Mouse (Mus musculus) intestine, embryonic 15.5 days (tissue): Measurements from ENCODE around the gene Bcl2l2. TPM values are rescaled to one million over a fixed set of nuclear protein-coding genes. Genes with fewer than 3 reads are reported as not detected.

Source experiments
- ATAC-seq: fragments of 200-750 bp; cut with Nextera tagmentation; 2 replicates; pipeline ENCODE4 v1.8.0; 2017; ENCODE audit warnings: moderate TSS enrichment, moderate library complexity
- H3K27ac ChIP-seq: fragments of 300-500 bp; sonication (generic); 2 replicates; pipeline ENCODE4 v1.5.1; 2015; ENCODE audit warnings: mild to moderate bottlenecking, inconsistent platforms
- H3K27me3 ChIP-seq: fragments of 300-500 bp; sonication (generic); replicated peaks from 2 replicates; pipeline ENCODE4 v1.6.1; 2015; ENCODE audit warnings: inconsistent platforms
- H3K36me3 ChIP-seq: fragments of 300-500 bp; sonication (generic); 2 replicates; pipeline ENCODE4 v1.6.1; 2015; ENCODE audit warnings: inconsistent platforms
- H3K4me1 ChIP-seq: fragments of 300-500 bp; sonication (generic); replicated peaks from 2 replicates; pipeline ENCODE4 v1.6.1; 2015; ENCODE audit warnings: inconsistent platforms
- H3K4me2 ChIP-seq: fragments of 300-500 bp; sonication (generic); replicated peaks from 2 replicates; pipeline ENCODE4 v1.6.1; 2015; ENCODE audit warnings: mild to moderate bottlenecking, inconsistent platforms
- H3K4me3 ChIP-seq: fragments of 300-500 bp; sonication (generic); replicated peaks from 2 replicates; pipeline ENCODE4 v1.5.1; 2015; ENCODE audit warnings: inconsistent platforms
- H3K9ac ChIP-seq: fragments of 300-500 bp; sonication (generic); 2 replicates; pipeline ENCODE4 v1.6.1; 2015; ENCODE audit warnings: inconsistent platforms
- H3K9me3 ChIP-seq: fragments of 300-500 bp; sonication (generic); 2 replicates; pipeline ENCODE4 v1.6.1; 2016; ENCODE audit warnings: inconsistent platforms
- WGBS: fragments of 180-500 bp; shearing (Covaris S2); methylation state at CpG from one replicate; pipeline ENCODE4 v1.1.7; 2015; 5-methylcytosine and 5-hydroxymethylcytosine counted together
- polyA plus RNA-seq: library from polyadenylated mRNA; unstranded; fragments of >200 nt; fragmentation: Nextera tagmentation; extraction: Ambion mirVana; gene quantifications from 2 replicates; pipeline ENCODE4 v1.2.1, GENCODE M21; 2015

The Bcl2l2 gene
- polyA plus RNA-seq, 1 experiment from 2014 or later: 3.6 TPM

- no peak overlapping the region for H3K27ac ChIP-seq
- no peaks in the 10 kb centered on the region for H3K9me3 ChIP-seq
- H3K4me3 ChIP-seq: no peak overlapping the region
- no peaks in the 10 kb centered on the region for H3K27me3 ChIP-seq
- no peaks in the 10 kb centered on the region for H3K4me1 ChIP-seq
- 85% methylated on average over 4 of the region's 4 CpGs for WGBS
- H3K9ac ChIP-seq: no peak overlapping the region
- no peak overlapping the region for H3K4me2 ChIP-seq
- ATAC-seq: no peak
- H3K36me3 ChIP-seq: no peaks in the 10 kb centered on the region
Observed at GRCm38 (mm10) chr14:54868026-54868425, 15.2 kb upstream of the Bcl2l2 start.

GRCm38 (mm10) chr14:54870861-54871260, 12.3 kb upstream of the Bcl2l2 start, which contains the start of gene Homez:
Homez (minus strand) TSS chr14:54870961.
- H3K9ac ChIP-seq: no peak within 1 kb of the TSS
- no peaks in the 10 kb centered on the region for H3K27me3 ChIP-seq
- no peak within 1 kb of the TSS for H3K4me3 ChIP-seq
- ATAC-seq: no peak
- H3K9me3 ChIP-seq: no peaks in the 10 kb centered on the region
- no peak within 1 kb of the TSS for H3K27ac ChIP-seq
- peaks cover 9% of the 10 kb centered on the region for H3K4me1 ChIP-seq
- 91% methylated on average over 5 of the region's 5 CpGs for WGBS
- H3K36me3 ChIP-seq: no peaks in the 10 kb centered on the region
- no peak within 1 kb of the TSS for H3K4me2 ChIP-seq

- H3K27ac ChIP-seq: no peak overlapping the region
- H3K4me3 ChIP-seq: no peak overlapping the region
- 83% methylated on average over 3 of the region's 3 CpGs for WGBS
- no peak for ATAC-seq
- no peak overlapping the region for H3K4me2 ChIP-seq
- peaks cover 13% of the 10 kb centered on the region for H3K4me1 ChIP-seq
- no peak overlapping the region for H3K9ac ChIP-seq
- no peaks in the 10 kb centered on the region for H3K9me3 ChIP-seq
- H3K36me3 ChIP-seq: no peaks in the 10 kb centered on the region
- no peaks in the 10 kb centered on the region for H3K27me3 ChIP-seq
Observed at GRCm38 (mm10) chr14:54874165-54874564, 9.0 kb upstream of the Bcl2l2 start.

- peak; percentile 46 for ATAC-seq
- Histone ChIP-seq H3K27me3 (no peaks in the 10 kb centered on the region), H3K9ac (peak overlapping the region; percentile 84), H3K4me3 (peak overlapping the region; percentile 73), H3K27ac (peak overlapping the region; percentile 90), H3K4me2 (peak overlapping the region; percentile 99), H3K36me3 (no peaks in the 10 kb centered on the region), H3K9me3 (no peaks in the 10 kb centered on the region), H3K4me1 (peaks cover 13% of the 10 kb centered on the region)
- WGBS: 4% methylated on average over 36 of the region's 36 CpGs
Observed at GRCm38 (mm10) chr14:54875844-54876538, 7.2 kb upstream of the Bcl2l2 start.

- Histone ChIP-seq H3K9ac (peak overlapping the region; percentile 84), H3K27ac (peak overlapping the region; percentile 90), H3K9me3 (no peaks in the 10 kb centered on the region), H3K4me3 (peak overlapping the region; percentile 73), H3K36me3 (no peaks in the 10 kb centered on the region), H3K4me1 (peaks cover 13% of the 10 kb centered on the region), H3K27me3 (no peaks in the 10 kb centered on the region), H3K4me2 (peak overlapping the region; percentile 99)
- WGBS: under 1% methylated on average over 71 of the region's 72 CpGs
- ATAC-seq: peak; percentile 95
Observed at GRCm38 (mm10) chr14:54876539-54877047, 6.6 kb upstream of the Bcl2l2 start.

- Histone ChIP-seq H3K4me2 (peak within 1 kb of the TSS; percentile 99), H3K4me1 (peaks cover 13% of the 10 kb centered on the region), H3K9me3 (no peaks in the 10 kb centered on the region), H3K36me3 (no peaks in the 10 kb centered on the region), H3K9ac (peak within 1 kb of the TSS; percentile 84), H3K27me3 (no peaks in the 10 kb centered on the region), H3K4me3 (peak within 1 kb of the TSS; percentile 73), H3K27ac (peak within 1 kb of the TSS; percentile 90)
- under 1% methylated on average over 61 of the region's 61 CpGs for WGBS
- peak; percentile 90 for ATAC-seq
Observed at GRCm38 (mm10) chr14:54877048-54877715, 6.0 kb upstream of the Bcl2l2 start, which contains the start of gene Ppp1r3e. Ppp1r3e (minus strand) TSS chr14:54877550.

- Histone ChIP-seq H3K36me3 (0 out of 2 replicates have a peak, but pooled peaks cover 6% of the 10 kb centered on the region), H3K4me1 (peaks cover 15% of the 10 kb centered on the region), H3K9me3 (no peaks in the 10 kb centered on the region), H3K4me2 (peak overlapping the region; percentile 75), H3K27me3 (no peaks in the 10 kb centered on the region), H3K9ac (peak overlapping the region; percentile 80), H3K4me3 (peak overlapping the region; percentile 56), H3K27ac (peak overlapping the region; percentile 92)
- ATAC-seq: peak; percentile 23
- 18% methylated on average over 21 of the region's 21 CpGs for WGBS
Observed at GRCm38 (mm10) chr14:54884022-54884712, 990 bp downstream of the Bcl2l2 start.

- Histone ChIP-seq H3K4me1 (peaks cover 15% of the 10 kb centered on the region), H3K27ac (no peak overlapping the region), H3K27me3 (no peaks in the 10 kb centered on the region), H3K9ac (peak overlapping the region; percentile 80; the same call in 1 of the 2 replicates), H3K9me3 (no peaks in the 10 kb centered on the region), H3K36me3 (0 out of 2 replicates have a peak, but pooled peaks cover 6% of the 10 kb centered on the region), H3K4me2 (peak overlapping the region; percentile 75), H3K4me3 (0 out of 2 replicates have a peak overlapping the region, but pooled peaks have one; percentile 56)
- no peak for ATAC-seq
- 87% methylated on average over 11 of the region's 11 CpGs for WGBS
Observed at GRCm38 (mm10) chr14:54885309-54885708, 2.1 kb downstream of the Bcl2l2 start.

GRCm38 (mm10) chr14:54892200-54892599, 9.0 kb downstream of the Bcl2l2 start, which contains the start of gene Pabpn1:
Pabpn1 (plus strand) TSS chr14:54892500.
- peak within 1 kb of the TSS; percentile 33; the same call in 1 of the 2 replicates for H3K9ac ChIP-seq
- H3K9me3 ChIP-seq: no peaks in the 10 kb centered on the region
- ATAC-seq: no peak
- H3K36me3 ChIP-seq: peaks cover 11% of the 10 kb centered on the region
- H3K4me2 ChIP-seq: peak within 1 kb of the TSS; percentile 58
- peak within 1 kb of the TSS; percentile 82 for H3K27ac ChIP-seq
- peaks cover 6% of the 10 kb centered on the region; the same call in 1 of the 2 replicates for H3K4me1 ChIP-seq
- H3K27me3 ChIP-seq: no peaks in the 10 kb centered on the region
- WGBS: 89% methylated on average over 3 of the region's 3 CpGs
- peak within 1 kb of the TSS; percentile 93 for H3K4me3 ChIP-seq

GRCm38 (mm10) chr14:54893651-54894181, 10.5 kb downstream of the Bcl2l2 start:
- Histone ChIP-seq H3K9me3 (no peaks in the 10 kb centered on the region), H3K36me3 (peaks cover 14% of the 10 kb centered on the region), H3K27me3 (no peaks in the 10 kb centered on the region), H3K4me3 (peak overlapping the region; percentile 93), H3K4me1 (peaks cover 9% of the 10 kb centered on the region; the same call in 1 of the 2 replicates), H3K9ac (peak overlapping the region; percentile 100), H3K4me2 (peak overlapping the region; percentile 61), H3K27ac (peak overlapping the region; percentile 96)
- WGBS: under 1% methylated on average over 38 of the region's 38 CpGs
- ATAC-seq: peak; percentile 99

GRCm38 (mm10) chr14:54894296-54895151, 11.3 kb downstream of the Bcl2l2 start:
- peak overlapping the region; percentile 93 for H3K4me3 ChIP-seq

More at GRCm38 (mm10) chr14:54894296-54895151, 11.3 kb downstream of the Bcl2l2 start:
- Histone ChIP-seq H3K27me3 (no peaks in the 10 kb centered on the region), H3K36me3 (peaks cover 17% of the 10 kb centered on the region), H3K9ac (peak overlapping the region; percentile 100), H3K9me3 (no peaks in the 10 kb centered on the region), H3K4me2 (peak overlapping the region; percentile 61), H3K27ac (peak overlapping the region; percentile 96), H3K4me1 (peaks cover 9% of the 10 kb centered on the region; the same call in 1 of the 2 replicates)
- WGBS: under 1% methylated on average over 54 of the region's 54 CpGs
- ATAC-seq: peak; percentile 74
